Mouse (Mus musculus): ENCODE results near the gene Ildr1.

DNA sequence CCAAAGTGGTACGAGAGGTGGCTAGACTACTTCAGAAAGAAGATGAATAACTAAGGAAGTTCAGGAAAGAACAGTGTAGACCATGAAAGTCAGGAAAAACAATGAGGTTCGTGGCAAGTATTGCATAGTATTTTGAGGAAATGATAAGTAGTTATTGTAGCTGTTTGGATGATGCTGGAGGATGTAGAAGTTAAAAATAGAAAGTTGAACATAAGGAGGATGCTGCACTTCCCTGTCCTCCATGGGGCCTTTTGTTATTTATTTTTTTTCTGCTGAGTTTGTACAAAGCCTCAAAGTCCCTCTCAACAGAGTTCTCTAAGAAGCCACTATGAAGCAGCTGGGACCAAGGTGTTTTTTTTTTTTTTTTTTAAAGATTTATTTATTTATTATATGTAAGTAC lies 54.0 kb downstream of the Ildr1 start:
- no peak for TF ChIP-seq ZC3H11A (IDR thresholded peaks at IDR 0.05; ENCODE audit: borderline replicate concordance, low read depth, low read length)
- TF ChIP-seq HCFC1 (IDR thresholded peaks at IDR 0.05; ENCODE audit: borderline replicate concordance, insufficient read depth, low read length) = no peak

Measured in ES-E14 (cell line).